Mouse (Mus musculus): ENCODE data around the gene Trim27.

The Trim27 gene

GRCm38 (mm10) chr13:21179367-21179723 is at the start of gene Trim27:
Trim27 (plus strand) TSS chr13:21179445.
- DNase-seq = no peak

- DNase-seq = no peak
Measured at GRCm38 (mm10) chr13:21142421-21142820, 36.8 kb upstream of the Trim27 start.

DNA sequence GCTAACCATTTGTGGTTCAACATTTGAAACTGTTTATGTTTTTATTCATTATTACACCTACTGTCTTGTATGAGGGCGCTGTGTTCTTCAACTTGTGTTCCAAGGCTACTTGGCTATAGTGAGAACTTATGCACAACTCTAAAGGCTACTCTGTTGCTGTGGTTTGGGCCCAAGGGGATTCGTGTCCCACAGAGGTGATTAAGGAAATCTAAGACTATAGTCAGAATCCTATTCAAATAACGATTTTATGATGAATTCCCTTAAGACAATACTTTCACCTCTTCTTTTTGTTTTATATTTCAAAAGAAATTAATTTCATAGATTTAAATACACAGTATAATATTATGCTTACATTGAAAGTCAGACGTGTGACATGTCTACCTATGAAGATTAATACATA is 33.5 kb upstream of the Trim27 start, which contains the start of gene Olfr1368:
Gene Olfr1368 (minus strand): TSS at position 101 of the 400 bp plus-strand sequence.
- no peak for DNase-seq

GRCm38 (mm10) chr13:21155888-21156287 is 23.4 kb upstream of the Trim27 start:
- no peak for DNase-seq

- no peak for DNase-seq
Measured at GRCm38 (mm10) chr13:21158071-21158470, 21.2 kb upstream of the Trim27 start.

DNA sequence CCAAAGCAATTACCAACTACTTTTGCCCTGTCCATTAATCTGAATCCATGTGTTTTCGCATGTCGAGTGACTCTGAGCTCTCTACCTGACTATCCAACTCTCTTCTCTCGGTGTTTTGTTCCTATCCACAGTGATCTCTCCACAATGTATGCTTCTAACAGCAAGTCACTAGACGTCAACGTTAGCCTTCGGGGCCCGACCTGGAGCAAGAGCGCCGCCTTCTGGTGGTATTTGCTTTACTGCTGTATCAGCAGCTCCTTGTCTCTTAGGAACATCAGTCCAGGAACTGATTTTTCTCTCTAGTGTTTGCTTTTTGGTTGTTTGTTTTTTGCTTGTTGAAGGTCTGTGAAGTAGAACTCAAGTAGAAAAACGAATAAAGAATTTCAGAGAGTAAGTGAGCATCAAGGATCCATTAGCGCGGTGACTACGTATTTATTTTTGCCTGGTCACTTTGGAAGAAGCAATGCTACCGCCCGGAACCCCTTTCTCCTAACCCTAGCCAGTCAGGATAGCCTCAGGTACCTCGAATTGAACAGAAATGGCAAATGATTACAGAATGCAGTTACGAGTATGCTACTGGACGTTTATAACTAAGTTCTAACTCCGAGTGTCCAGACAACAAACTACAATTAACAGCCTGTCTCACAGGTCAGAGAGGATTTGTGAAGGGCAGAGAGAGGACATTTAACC is 20.3 kb upstream of the Trim27 start:
- DNase-seq = peak; percentile 95

DNA sequence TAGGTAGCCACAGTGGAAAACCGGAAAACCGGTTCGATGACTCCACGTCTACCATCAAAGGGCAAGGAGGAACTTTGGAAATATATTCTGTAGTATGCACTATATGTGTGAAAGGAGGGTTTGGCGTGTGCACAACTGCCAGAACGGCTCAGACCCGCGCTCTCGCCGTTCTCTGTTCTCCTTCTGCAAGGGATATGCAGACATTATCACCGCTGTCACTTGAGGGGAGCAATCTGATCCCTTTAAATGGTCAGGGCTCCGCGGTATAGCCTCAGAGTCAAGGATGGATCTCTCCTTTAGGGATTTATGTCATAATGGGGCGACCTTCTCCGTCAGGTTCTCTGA is 19.8 kb upstream of the Trim27 start:
- DNase-seq = no peak

DNA sequence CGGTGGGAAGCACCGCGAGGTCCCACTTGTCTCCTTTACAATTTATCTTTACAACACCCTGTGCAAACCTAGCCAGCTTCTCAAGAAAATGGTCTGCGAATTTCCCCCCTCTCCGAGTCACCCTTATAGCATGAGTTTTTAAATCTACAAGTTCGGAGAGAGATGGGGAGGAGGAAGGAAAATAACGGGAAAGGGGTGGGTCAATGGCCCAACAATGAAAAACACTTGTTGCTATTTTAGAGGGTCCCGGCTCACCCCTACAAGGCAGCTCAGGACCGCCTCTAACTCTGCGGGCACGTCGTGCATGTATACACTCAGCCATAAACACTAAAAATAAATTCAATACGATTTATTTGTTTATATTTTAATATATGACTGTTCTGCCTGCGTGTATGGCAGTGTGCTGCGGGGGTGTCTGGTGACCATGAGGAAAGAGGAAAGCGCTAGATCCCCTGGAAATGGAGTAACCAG is 19.2 kb upstream of the Trim27 start:
- no peak for DNase-seq

GRCm38 (mm10) chr13:21160657-21161590 is 18.3 kb upstream of the Trim27 start:
- DNase-seq = peak; percentile 95

- DNase-seq = no peak
Measured at GRCm38 (mm10) chr13:21161591-21161990, 17.7 kb upstream of the Trim27 start.

DNA sequence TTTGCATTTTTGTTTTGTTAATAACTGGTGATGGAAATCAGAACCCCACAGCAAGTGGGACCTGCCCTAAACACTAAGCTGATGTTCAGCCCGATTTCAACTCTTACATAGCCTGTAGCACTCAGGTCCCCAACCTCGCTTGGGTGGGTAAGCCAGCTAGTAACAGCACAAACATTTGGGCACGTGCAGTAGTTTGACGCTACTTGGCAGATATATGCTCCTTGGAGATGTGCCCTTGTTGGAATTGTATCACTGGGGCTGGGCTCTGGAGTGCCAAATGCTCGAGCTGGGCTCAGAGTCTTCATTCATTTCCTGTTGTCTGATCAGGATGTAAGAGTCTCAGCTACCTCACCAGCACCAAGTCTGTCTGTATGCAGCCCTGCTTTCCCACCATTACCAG is 16.7 kb upstream of the Trim27 start:
- DNase-seq = no peak

DNA sequence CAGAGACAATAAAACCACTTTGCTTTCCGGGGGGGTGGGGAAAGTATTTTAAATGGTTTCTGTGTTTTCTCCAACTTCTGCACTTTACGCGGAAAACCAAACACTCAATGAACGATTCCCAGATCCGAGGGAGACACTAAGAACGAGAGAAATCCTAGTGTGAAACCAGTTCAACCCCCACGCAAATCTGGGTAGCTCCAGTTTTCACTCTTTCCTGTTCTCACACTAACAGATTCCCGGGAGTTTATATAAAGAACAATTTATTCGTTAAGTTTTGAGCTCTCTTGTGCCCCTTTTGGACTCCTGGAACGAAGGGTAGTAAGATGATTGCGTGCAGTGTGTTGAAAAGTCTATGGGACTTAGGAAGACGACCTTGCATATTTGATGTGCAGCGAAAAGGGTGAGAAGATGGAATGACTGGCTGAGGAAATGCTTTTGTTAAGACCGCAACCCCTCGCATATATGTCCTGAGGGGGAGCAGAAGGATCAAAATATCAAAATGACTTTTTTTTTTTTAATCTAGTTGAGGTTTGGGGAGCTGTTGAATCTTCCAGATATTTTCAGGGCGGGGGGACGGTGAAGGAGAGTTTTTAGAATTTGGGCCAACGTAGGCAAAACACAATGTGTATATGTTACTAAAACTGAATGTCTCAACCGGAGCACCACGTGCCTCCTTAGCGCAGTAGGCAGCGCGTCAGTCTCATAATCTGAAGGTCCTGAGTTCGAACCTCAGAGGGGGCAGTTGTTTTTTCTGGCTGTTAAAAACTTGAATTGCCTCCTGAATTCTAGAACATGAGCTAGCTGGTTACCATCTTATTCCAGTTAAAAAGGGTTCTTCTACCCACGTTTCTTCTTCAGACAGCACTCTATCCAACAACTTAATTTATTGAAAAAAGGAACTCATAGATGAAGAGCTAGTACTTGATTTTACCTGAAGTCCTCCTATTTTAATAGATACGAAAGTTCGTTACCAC is 12.0 kb upstream of the Trim27 start:
- peak; percentile 89 for DNase-seq

DNA sequence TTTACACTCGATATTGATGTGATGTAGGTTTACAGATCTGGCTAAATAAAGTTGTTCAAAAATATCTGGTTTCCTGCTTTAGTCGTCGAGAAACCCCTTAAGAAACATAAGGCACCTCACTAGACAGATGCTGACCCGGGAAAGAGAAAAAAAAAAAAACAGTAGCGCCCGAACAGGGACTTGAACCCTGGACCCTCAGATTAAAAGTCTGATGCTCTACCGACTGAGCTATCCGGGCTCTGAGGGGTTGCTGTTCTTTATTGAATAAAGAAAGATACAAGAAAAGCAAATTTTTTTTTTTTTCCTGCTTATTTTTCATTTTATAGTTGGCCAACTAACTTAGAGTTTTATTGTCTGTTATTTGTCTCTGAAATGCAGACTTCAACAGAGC is 11.3 kb upstream of the Trim27 start:
- DNase-seq = peak; percentile 34

DNA sequence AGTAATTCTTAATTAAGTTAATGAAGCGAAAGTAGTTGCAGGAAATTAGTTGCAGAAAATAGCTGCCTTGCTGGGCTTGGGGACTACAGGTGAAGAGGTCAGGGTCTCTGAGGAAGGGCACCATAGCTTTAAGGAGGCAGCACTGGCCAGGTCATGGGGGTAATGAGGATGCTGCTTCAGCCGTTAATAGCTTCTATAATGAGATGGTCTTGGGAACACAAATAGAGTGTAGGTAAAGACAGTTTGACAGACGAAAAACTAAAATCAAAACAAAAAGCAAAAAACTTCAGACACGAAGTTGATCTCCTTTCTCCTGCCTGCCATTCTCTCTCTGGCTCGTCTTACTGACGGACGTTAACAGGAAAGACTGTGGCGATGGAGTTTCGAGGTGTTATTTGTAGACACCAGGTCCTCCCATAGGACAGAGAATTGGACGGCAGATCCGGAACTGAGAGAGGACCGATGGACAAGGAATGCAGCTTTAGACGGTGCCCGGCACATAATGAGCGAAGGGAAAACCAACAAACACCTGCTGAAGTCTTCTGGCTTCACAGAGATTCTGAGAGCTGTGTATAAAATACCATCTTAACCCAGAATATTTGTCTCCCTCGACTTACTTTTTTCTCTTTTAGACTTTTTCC is 10.8 kb upstream of the Trim27 start:
- peak; percentile 44 for DNase-seq

DNA sequence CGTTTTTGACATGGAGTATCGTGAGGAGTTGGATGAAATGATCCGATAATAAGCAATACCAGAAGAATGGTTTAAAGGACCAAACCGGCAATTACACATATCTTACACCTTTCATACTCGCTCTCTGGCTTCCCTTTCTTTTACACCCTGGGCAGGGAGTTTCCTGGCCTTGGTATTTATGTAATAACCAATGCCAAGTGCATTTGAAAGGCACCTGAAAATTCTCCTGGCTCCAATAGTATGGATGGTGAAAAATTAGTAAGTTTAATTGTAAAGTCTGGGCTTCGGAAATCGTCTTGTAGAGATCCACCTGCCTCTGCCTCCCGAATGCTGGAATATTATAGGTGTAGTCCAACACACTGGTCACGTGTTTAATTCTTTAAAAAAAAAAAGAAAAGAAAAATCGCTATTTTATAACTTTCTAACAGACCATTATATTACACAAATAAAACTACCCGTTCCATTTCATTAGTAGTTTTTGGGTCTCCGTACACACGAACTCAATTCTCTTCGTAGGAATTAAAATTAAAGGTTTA is 10.1 kb upstream of the Trim27 start:
- DNase-seq = no peak

DNA sequence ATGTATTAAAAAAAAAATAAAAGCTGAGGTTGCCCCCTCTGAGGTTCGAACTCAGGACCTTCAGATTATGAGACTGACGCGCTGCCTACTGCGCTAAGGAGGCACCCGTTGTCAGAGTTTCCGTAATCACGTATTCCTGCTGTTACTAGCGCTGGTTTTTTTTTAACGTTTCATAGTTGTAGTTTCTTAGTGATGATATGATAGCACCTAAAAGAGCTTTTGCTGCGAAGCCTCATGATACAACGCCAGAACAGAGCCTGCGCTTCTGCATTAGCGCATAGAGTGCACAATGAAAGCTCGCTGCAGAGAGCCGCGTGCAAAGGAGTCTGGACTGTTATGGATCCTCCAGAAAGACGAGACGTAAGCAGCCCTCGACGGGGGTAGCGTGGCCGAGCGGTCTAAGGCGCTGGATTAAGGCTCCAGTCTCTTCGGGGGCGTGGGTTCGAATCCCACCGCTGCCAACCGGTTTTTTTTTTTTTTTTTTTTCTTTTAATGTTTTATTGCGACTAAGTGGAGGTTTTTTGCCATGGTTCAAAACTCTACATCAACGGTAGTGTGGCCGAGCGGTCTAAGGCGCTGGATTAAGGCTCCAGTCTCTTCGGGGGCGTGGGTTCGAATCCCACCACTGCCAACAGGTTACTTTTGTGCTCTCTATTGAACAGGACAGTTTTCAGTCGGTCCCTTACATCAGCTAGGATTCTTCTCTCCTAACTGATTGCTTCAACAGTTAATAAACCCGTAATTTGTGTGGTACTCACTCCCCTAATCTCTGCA is 9.4 kb upstream of the Trim27 start:
- peak; percentile 86 for DNase-seq

GRCm38 (mm10) chr13:21170431-21171155 is 8.7 kb upstream of the Trim27 start:
- DNase-seq = no peak

DNA sequence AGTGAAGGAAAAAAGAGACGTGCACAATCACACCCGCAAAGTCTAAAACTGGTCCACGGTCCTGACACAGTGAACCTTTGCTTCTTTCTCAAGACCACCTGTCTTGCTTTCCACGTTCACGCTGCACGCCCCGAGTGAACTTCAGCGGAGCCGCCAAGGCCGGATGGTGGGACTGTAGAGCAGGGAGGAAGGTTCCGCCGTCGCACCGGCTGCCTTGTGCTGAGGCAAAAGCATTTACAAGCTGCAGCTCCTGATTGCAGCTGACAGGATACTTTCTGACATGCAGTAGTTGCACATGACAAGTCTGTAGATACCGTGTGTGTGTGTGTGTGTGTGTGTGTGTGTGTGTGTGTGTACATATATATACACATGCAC is 8.1 kb upstream of the Trim27 start:
- no peak for DNase-seq

DNA sequence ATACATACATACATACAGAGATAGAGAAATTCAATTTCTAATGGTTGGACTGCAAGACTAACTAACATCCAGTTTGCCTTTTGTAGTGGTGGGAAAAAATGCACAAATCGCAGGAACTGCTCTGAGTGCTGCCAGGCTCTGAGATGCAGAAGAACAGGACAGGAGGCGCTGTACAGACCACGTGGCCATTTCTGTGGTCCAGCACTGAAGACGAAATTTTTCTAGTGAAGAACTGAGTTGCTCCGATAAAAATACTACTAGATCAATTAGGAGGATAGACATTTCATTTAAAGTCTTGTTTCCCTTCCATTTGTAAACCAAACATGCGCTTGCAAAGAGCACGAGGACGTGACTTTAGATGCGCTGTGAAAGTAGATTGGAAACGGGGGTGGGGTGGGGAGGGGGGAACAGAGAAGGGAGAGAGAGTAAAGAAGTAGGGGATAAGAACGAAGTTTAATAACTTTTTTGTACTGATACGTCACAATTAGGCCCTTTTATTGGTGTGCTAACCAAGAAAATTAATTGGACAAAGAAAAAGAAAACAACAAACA is 7.6 kb upstream of the Trim27 start:
- DNase-seq = peak; percentile 37
